Mouse (Mus musculus) ES-Bruce4 (cell line): ENCODE measurements at regions not wholly inside any gene's neighbourhood (a gene's known extent, or its start where the extent isn't known, plus 50 kb on each side); places are given as distances from the start of the nearest gene placed in this dataset.

Experiments
- CTCF ChIP-seq: IDR thresholded peaks from one replicate; pipeline ENCODE4 v1.8.1; 2011; ENCODE audit warnings: low read depth, low read length
- EP300 ChIP-seq: IDR thresholded peaks from 2 replicates; pipeline ENCODE4 v1.6.1; 2011; ENCODE audit warnings: low read depth, low read length; ENCODE audit not compliant: insufficient read depth
- POLR2A ChIP-seq: IDR thresholded peaks from one replicate; pipeline ENCODE4 v1.8.1; 2011; ENCODE audit warnings: low read length; ENCODE audit not compliant: insufficient read depth

- no peak for TF ChIP-seq CTCF
- TF ChIP-seq POLR2A = no peak
- TF ChIP-seq EP300 = no peak
Measured at GRCm38 (mm10) chr2:123324896-123325295, 559.9 kb downstream of the Sqor start.
